Mouse (Mus musculus): ENCODE data around the gene Mpzl2. TPM values are rescaled to one million over a fixed set of nuclear protein-coding genes. Genes with fewer than 3 reads are reported as not detected.

Gene Mpzl2
- 1 to 10 TPM in 1 of 2 experiments, under 1 TPM in 1; 0.62 to 2.3 TPM for total RNA-seq (2021)
- long read RNA-seq, experiment 1 = 0 reads
- long read RNA-seq, experiment 2 = 0 reads

GRCm38 (mm10) chr9:45039499-45039898, at the start of gene Mpzl2:
Gene Mpzl2, plus strand, starts transcription at chr9:45039799.
- no peak for DNase-seq

- DNase-seq = no peak
Observed at GRCm38 (mm10) chr9:44991821-44992220, 47.8 kb upstream of the Mpzl2 start.

- no peak for DNase-seq
Observed at GRCm38 (mm10) chr9:44992271-44992670, 47.3 kb upstream of the Mpzl2 start.

- DNase-seq = no peak
Observed at GRCm38 (mm10) chr9:44993268-44993667, 46.3 kb upstream of the Mpzl2 start.

GRCm38 (mm10) chr9:44994962-44995361, 44.6 kb upstream of the Mpzl2 start:
- DNase-seq = no peak

- DNase-seq = no peak
Observed at GRCm38 (mm10) chr9:44996590-44996989, 43.0 kb upstream of the Mpzl2 start.

- no peak for DNase-seq
Observed at GRCm38 (mm10) chr9:44998138-44998537, 41.5 kb upstream of the Mpzl2 start.

GRCm38 (mm10) chr9:44999171-44999570, 40.4 kb upstream of the Mpzl2 start:
- DNase-seq = no peak

GRCm38 (mm10) chr9:44999776-45000175, 39.8 kb upstream of the Mpzl2 start:
- no peak for DNase-seq

- no peak for DNase-seq
Observed at GRCm38 (mm10) chr9:45000249-45000648, 39.4 kb upstream of the Mpzl2 start.

- DNase-seq = no peak
Observed at GRCm38 (mm10) chr9:45007404-45007803, 32.2 kb upstream of the Mpzl2 start.

GRCm38 (mm10) chr9:45008342-45008741, 31.3 kb upstream of the Mpzl2 start:
- DNase-seq = no peak

- no peak for DNase-seq
Observed at GRCm38 (mm10) chr9:45009180-45010078, 30.2 kb upstream of the Mpzl2 start, which contains the start of gene Cd3e. Gene Cd3e, minus strand, starts transcription at chr9:45009627.

- DNase-seq = no peak
Observed at GRCm38 (mm10) chr9:45010461-45010860, 29.1 kb upstream of the Mpzl2 start.

GRCm38 (mm10) chr9:45011291-45011690, 28.3 kb upstream of the Mpzl2 start:
- no peak for DNase-seq

- no peak for DNase-seq
Observed at GRCm38 (mm10) chr9:45014879-45015278, 24.7 kb upstream of the Mpzl2 start.

- DNase-seq = no peak
Observed at GRCm38 (mm10) chr9:45015841-45016240, 23.8 kb upstream of the Mpzl2 start.

- DNase-seq = no peak
Observed at GRCm38 (mm10) chr9:45018031-45018430, 21.6 kb upstream of the Mpzl2 start.

- DNase-seq = peak; percentile 38 to 69
Observed at GRCm38 (mm10) chr9:45022800-45023199, 16.8 kb upstream of the Mpzl2 start.

- DNase-seq = no peak
Observed at GRCm38 (mm10) chr9:45023638-45024037, 16.0 kb upstream of the Mpzl2 start.

- DNase-seq = no peak
Observed at GRCm38 (mm10) chr9:45024187-45024586, 15.4 kb upstream of the Mpzl2 start.

GRCm38 (mm10) chr9:45027376-45027775, 12.2 kb upstream of the Mpzl2 start:
- no peak for DNase-seq

GRCm38 (mm10) chr9:45030341-45030740, 9.3 kb upstream of the Mpzl2 start:
- DNase-seq = no peak

- DNase-seq = no peak
Observed at GRCm38 (mm10) chr9:45032261-45032660, 7.3 kb upstream of the Mpzl2 start.

Measured in heart, adult 18-20 months (tissue).